Mouse (Mus musculus) MEL (cell line): Measurements from ENCODE around the gene Cobll1. TPM values are rescaled to one million over a fixed set of nuclear protein-coding genes. Genes with fewer than 3 reads are reported as not detected.

Source experiments
- DNase-seq: peaks from one replicate; pipeline ENCODE4 v3.0.0; 2011; ENCODE audit warnings: low read depth, low spot score
- H3K27ac ChIP-seq: 2 replicates; pipeline ENCODE4 v1.5.1; 2012; ENCODE audit warnings: low read depth, mild to moderate bottlenecking, control low read depth, low read length, moderate library complexity; ENCODE audit not compliant: control insufficient read depth
- H3K27me3 ChIP-seq, 2 experiments: fragments of 150-350 bp in 1 of 2; sonication (generic) in 1 of 2; 2 replicates each; pipeline ENCODE4 v1.6.1; 2012; ENCODE audit warnings: low read length in 2 of 2, mild to moderate bottlenecking in 2 of 2, improper control_type of control experiment in 1 of 2, moderate library complexity in 1 of 2; ENCODE audit not compliant: insufficient read depth in 2 of 2, control insufficient read depth in 1 of 2
- H3K36me3 ChIP-seq, 2 experiments: 2 replicates each; pipeline ENCODE4 v1.6.1; 2012 to 2014; ENCODE audit warnings: low read length in 2 of 2, improper control_type of control experiment in 1 of 2, inconsistent platforms in 1 of 2, mild to moderate bottlenecking in 1 of 2; ENCODE audit not compliant: insufficient read depth in 2 of 2, control insufficient read depth in 1 of 2
- H3K4me1 ChIP-seq, 2 experiments: fragments of 150-350 bp in 1 of 2; sonication (generic) in 1 of 2; 2 replicates each; pipeline ENCODE4 v1.6.1; 2012; ENCODE audit warnings: low read length in 2 of 2, improper control_type of control experiment in 1 of 2, mild to moderate bottlenecking in 1 of 2; ENCODE audit not compliant: insufficient read depth in 2 of 2, control insufficient read depth in 1 of 2
- H3K4me3 ChIP-seq, 2 experiments: fragments of 150-350 bp in 1 of 2; sonication (generic) in 1 of 2; 2 replicates each; pipeline ENCODE4 v1.5.1; 2012; ENCODE audit warnings: low read depth in 2 of 2, low read length in 2 of 2, mild to moderate bottlenecking in 2 of 2, moderate library complexity in 2 of 2, control low read depth in 1 of 2, improper control_type of control experiment in 1 of 2; ENCODE audit not compliant: control insufficient read depth in 1 of 2, insufficient read depth in 1 of 2
- H3K79me2 ChIP-seq: 2 replicates; pipeline ENCODE4 v1.6.1; 2012; ENCODE audit warnings: mild to moderate bottlenecking, low read length, moderate library complexity; ENCODE audit not compliant: control insufficient read depth, poor library complexity, insufficient read depth
- H3K9ac ChIP-seq: 2 replicates; pipeline ENCODE4 v1.6.1; 2012; ENCODE audit warnings: low read depth, mild to moderate bottlenecking, control low read depth, low read length, moderate library complexity; ENCODE audit not compliant: control insufficient read depth, poor library complexity, severe bottlenecking
- H3K9me3 ChIP-seq: fragments of 150-350 bp; sonication (generic); replicated peaks from 2 replicates; pipeline ENCODE4 v1.6.1; 2012; ENCODE audit warnings: mild to moderate bottlenecking, low read length, improper control_type of control experiment, moderate library complexity; ENCODE audit not compliant: insufficient read depth
- BHLHE40 ChIP-seq: IDR thresholded peaks from 2 replicates; pipeline ENCODE4 v1.6.1; 2012; ENCODE audit warnings: low read depth, mild to moderate bottlenecking, inconsistent platforms, low read length, improper control_type of control experiment, borderline replicate concordance
- CHD1 ChIP-seq: IDR thresholded peaks from 2 replicates; pipeline ENCODE4 v1.6.1; 2012; ENCODE audit warnings: low read depth, mild to moderate bottlenecking, inconsistent platforms, low read length, improper control_type of control experiment
- CHD2 ChIP-seq: IDR thresholded peaks from 2 replicates; pipeline ENCODE4 v1.6.1; 2011; ENCODE audit warnings: low read length, improper control_type of control experiment
- CTCF ChIP-seq, 3 experiments: IDR thresholded peaks in 2 of 3; conservative IDR thresholded peaks in 1 of 3; 2 replicates each; pipeline ENCODE4 v1.5.1; 2011 to 2012; ENCODE audit warnings: low read length in 3 of 3, low read depth in 2 of 3, mild to moderate bottlenecking in 2 of 3, improper control_type of control experiment in 1 of 3, inconsistent platforms in 1 of 3, mixed read lengths in 1 of 3, moderate library complexity in 1 of 3; ENCODE audit not compliant: control insufficient read depth in 1 of 3, insufficient read depth in 1 of 3, poor library complexity in 1 of 3, severe bottlenecking in 1 of 3
- E2F4 ChIP-seq: IDR thresholded peaks from 2 replicates; pipeline ENCODE4 v1.6.1; 2011; ENCODE audit warnings: low read depth, low read length, improper control_type of control experiment, borderline replicate concordance
- ELF1 ChIP-seq: IDR thresholded peaks from 2 replicates; pipeline ENCODE4 v1.6.1; 2014; ENCODE audit warnings: low read depth, mild to moderate bottlenecking, inconsistent platforms, low read length, improper control_type of control experiment, moderate library complexity
- EP300 ChIP-seq, 2 experiments: IDR thresholded peaks; 2 replicates each; pipeline ENCODE4 v1.6.1; 2011; ENCODE audit warnings: improper control_type of control experiment in 2 of 2, low read length in 2 of 2, low read depth in 1 of 2, mild to moderate bottlenecking in 1 of 2
- ETS1 ChIP-seq: IDR thresholded peaks from 2 replicates; pipeline ENCODE4 v1.6.1; 2012; ENCODE audit warnings: low read depth, mild to moderate bottlenecking, inconsistent platforms, low read length, improper control_type of control experiment, moderate library complexity
- GATA1 ChIP-seq: IDR thresholded peaks from 2 replicates; pipeline ENCODE4 v1.6.1; 2011; ENCODE audit warnings: low read depth, low read length, improper control_type of control experiment
- KAT2A ChIP-seq: conservative IDR thresholded peaks from 2 replicates; pipeline ENCODE4 v1.6.1; 2012; ENCODE audit warnings: low read depth, low read length, improper control_type of control experiment, inconsistent platforms
- MAX ChIP-seq: IDR thresholded peaks from 2 replicates; pipeline ENCODE4 v1.6.1; 2011; ENCODE audit warnings: low read length, improper control_type of control experiment
- MXI1 ChIP-seq: IDR thresholded peaks from 2 replicates; pipeline ENCODE4 v1.6.1; 2011; ENCODE audit warnings: mild to moderate bottlenecking, low read depth, low read length, improper control_type of control experiment
- MYB ChIP-seq: IDR thresholded peaks from 2 replicates; pipeline ENCODE4 v1.6.1; 2011; ENCODE audit warnings: mild to moderate bottlenecking, low read depth, low read length, improper control_type of control experiment
- NELFE ChIP-seq: IDR thresholded peaks from 2 replicates; pipeline ENCODE4 v1.6.1; 2011; ENCODE audit warnings: low read depth, low read length, improper control_type of control experiment
- POLR2AphosphoS2 ChIP-seq: IDR thresholded peaks from 2 replicates; pipeline ENCODE4 v1.6.1; 2011; ENCODE audit warnings: low read length, improper control_type of control experiment
- POLR2AphosphoS5 ChIP-seq: IDR thresholded peaks from 2 replicates; pipeline ENCODE4 v1.6.1; 2012; ENCODE audit warnings: low read depth, borderline replicate concordance, mild to moderate bottlenecking, inconsistent platforms, low read length, moderate library complexity, mixed read lengths
- RAD21 ChIP-seq: IDR thresholded peaks from 2 replicates; pipeline ENCODE4 v1.6.1; 2011; ENCODE audit warnings: mild to moderate bottlenecking, low read depth, low read length, improper control_type of control experiment
- SMC3 ChIP-seq: IDR thresholded peaks from 2 replicates; pipeline ENCODE4 v1.6.1; 2011; ENCODE audit warnings: low read depth, low read length, improper control_type of control experiment
- USF2 ChIP-seq, 2 experiments: IDR thresholded peaks; 2 replicates each; pipeline ENCODE4 v1.6.1; 2011 to 2012; ENCODE audit warnings: improper control_type of control experiment in 2 of 2, low read length in 2 of 2, borderline replicate concordance in 1 of 2, inconsistent platforms in 1 of 2, low read depth in 1 of 2, mild to moderate bottlenecking in 1 of 2; ENCODE audit not compliant: insufficient read depth in 1 of 2
- ZKSCAN1 ChIP-seq: IDR thresholded peaks from 2 replicates; pipeline ENCODE4 v1.6.1; 2012; ENCODE audit warnings: low read depth, mild to moderate bottlenecking, inconsistent platforms, low read length, improper control_type of control experiment, moderate library complexity
- polyA plus RNA-seq, 2 experiments: library from polyadenylated mRNA; stranded (reverse) in 1 of 2; unstranded in 1 of 2; fragments of >175 nt in 1 of 2; fragments of >200 nt in 1 of 2; gene quantifications; 2 replicates each; pipeline versions ENCODE4 v1.2.1 to v1.2.4; 2012; ENCODE audit warnings: low replicate concordance in 2 of 2, low read depth in 1 of 2; ENCODE audit not compliant: insufficient read length in 2 of 2, insufficient read depth in 1 of 2, missing spikeins in 1 of 2
- total RNA-seq: library from RNA; depleted of rRNA; stranded (reverse); fragments of 300-350 nt; gene quantifications from 2 replicates; pipeline ENCODE4 v1.2.3, GENCODE M21; 2012

Gene Cobll1
- total and polyA plus RNA-seq, 3 experiments = not detected

GRCm38 (mm10) chr2:65120112-65120511 lies 119.1 kb downstream of the Cobll1 start:
- TF ChIP-seq NELFE = no peak
- no peak for TF ChIP-seq USF2 (IDR thresholded peaks at IDR 0.05; ENCODE audit: borderline replicate concordance in 1 of 2, insufficient read depth in 1 of 2, low read depth in 1 of 2, low read length in 2 of 2)
- no peak for TF ChIP-seq CHD2
- TF ChIP-seq ZKSCAN1 = no peak
- no peak for TF ChIP-seq MYB
- no peak for TF ChIP-seq ELF1
- no peak for TF ChIP-seq RAD21
- TF ChIP-seq E2F4 = no peak
- no peak for TF ChIP-seq POLR2AphosphoS5
- no peak for TF ChIP-seq CHD1
- TF ChIP-seq MAX = no peak
- TF ChIP-seq MXI1 = no peak
- TF ChIP-seq SMC3 = no peak
- no peak for TF ChIP-seq EP300 (IDR thresholded peaks at IDR 0.05; ENCODE audit: low read depth in 1 of 2, low read length in 2 of 2)
- no peak for TF ChIP-seq POLR2AphosphoS2
- TF ChIP-seq BHLHE40 = no peak
- TF ChIP-seq CTCF (IDR thresholded peaks at IDR 0.05 in 2 of 3, conservative IDR thresholded peaks at IDR 0.05 in 1 of 3; ENCODE audit: control insufficient read depth in 1 of 3, insufficient read depth in 1 of 3, low read depth in 2 of 3, low read length in 3 of 3, poor library complexity in 1 of 3, severe bottlenecking in 1 of 3) = no peak

DNA sequence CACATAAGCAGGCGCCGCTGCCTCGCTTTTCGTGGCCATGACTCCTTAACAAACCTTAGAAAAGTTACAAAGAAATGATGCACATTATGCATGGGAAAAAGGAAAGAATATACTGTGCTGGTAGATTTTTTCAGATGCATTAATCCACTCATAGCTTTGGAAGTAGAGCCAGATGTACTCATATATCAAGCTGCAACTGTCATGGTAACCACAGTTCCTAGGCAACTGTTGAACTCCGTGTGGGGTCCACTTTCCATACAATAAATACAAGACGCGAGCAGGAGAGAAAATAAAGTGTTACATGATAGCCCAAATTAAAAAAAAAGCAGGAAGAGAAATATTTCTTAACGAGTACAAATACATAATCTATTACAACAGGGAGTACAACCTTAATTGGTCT lies 119.5 kb downstream of the Cobll1 start:
- no peak overlapping the region for H3K9ac ChIP-seq
- no peak overlapping the region for H3K4me3 ChIP-seq
- no peaks in the 10 kb centered on the region for H3K36me3 ChIP-seq
- no peak overlapping the region for H3K27ac ChIP-seq
- no peak for DNase-seq
- no peaks in the 10 kb centered on the region for H3K79me2 ChIP-seq
- no peaks in the 10 kb centered on the region for H3K9me3 ChIP-seq
- H3K4me1 ChIP-seq = no peaks in the 10 kb centered on the region
- TF ChIP-seq GATA1 = no peak
- no peak for TF ChIP-seq ETS1
- no peak for TF ChIP-seq MAX
- no peak for TF ChIP-seq RAD21
- TF ChIP-seq MYB = no peak
- no peak for TF ChIP-seq KAT2A
- TF ChIP-seq CTCF (IDR thresholded peaks at IDR 0.05 in 2 of 3, conservative IDR thresholded peaks at IDR 0.05 in 1 of 3; ENCODE audit: control insufficient read depth in 1 of 3, insufficient read depth in 1 of 3, low read depth in 2 of 3, low read length in 3 of 3, poor library complexity in 1 of 3, severe bottlenecking in 1 of 3) = no peak
- TF ChIP-seq, all 39 proteins: peak for 0
- no peaks in the 10 kb centered on the region for H3K27me3 ChIP-seq

More at GRCm38 (mm10) chr2:65120112-65120511, 119.1 kb downstream of the Cobll1 start:
- no peak overlapping the region for H3K4me3 ChIP-seq
- no peaks in the 10 kb centered on the region for H3K79me2 ChIP-seq
- H3K27ac ChIP-seq = no peak overlapping the region
- H3K9ac ChIP-seq = no peak overlapping the region
- no peaks in the 10 kb centered on the region for H3K9me3 ChIP-seq
- H3K36me3 ChIP-seq = no peaks in the 10 kb centered on the region
- DNase-seq = no peak
- no peaks in the 10 kb centered on the region for H3K27me3 ChIP-seq
- no peaks in the 10 kb centered on the region for H3K4me1 ChIP-seq
